Mouse (Mus musculus): ENCODE results near the gene Grin2b.

DNA sequence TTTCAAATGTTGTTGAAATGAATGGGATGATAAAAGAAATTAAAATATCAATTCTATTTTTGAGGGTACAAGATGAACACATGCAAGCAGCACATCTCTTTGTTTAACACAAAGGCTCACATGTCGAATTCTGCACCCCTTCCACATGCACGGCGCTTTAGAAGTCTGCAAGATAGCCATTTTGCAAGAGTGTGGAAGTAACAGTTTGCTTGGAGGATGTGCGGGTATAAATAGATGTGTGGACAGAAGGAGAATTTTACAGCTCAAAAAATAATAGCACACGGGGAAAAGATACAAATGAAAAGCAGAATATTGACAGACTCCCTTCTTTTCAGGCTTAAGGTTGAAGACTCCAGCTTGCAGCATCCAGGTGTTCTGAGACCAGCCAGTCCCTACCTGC, 2.9 kb downstream of the Grin2b start:
- no peak for TF ChIP-seq CTCF (IDR thresholded peaks at IDR 0.05; ENCODE audit: insufficient read depth, low read depth, low read length)
- no peak for TF ChIP-seq POLR2A (IDR thresholded peaks at IDR 0.05; ENCODE audit: insufficient read depth, low read depth, low read length)

Measured in olfactory bulb, adult 2 months (tissue).